Mouse (Mus musculus) A20 (cell line): ENCODE measurements around the gene Rpl9.
A peak's percentile ranks its signal among the peaks of the same experiment; 100 is the strongest.

ENCODE experiments used
- DNase-seq: peaks from one replicate; pipeline ENCODE4 v3.0.0-alpha.2; 2011; ENCODE audit warnings: low read depth, low spot score

Rpl9 gene

GRCm38 (mm10) chr5:65390648-65391644 lies at the start of gene Rpl9, which contains the start of gene Lias:
Rpl9 (minus strand) TSS chr5:65391444.
Lias (plus strand) TSS chr5:65391497.
- peak; percentile 98 for DNase-seq

DNA sequence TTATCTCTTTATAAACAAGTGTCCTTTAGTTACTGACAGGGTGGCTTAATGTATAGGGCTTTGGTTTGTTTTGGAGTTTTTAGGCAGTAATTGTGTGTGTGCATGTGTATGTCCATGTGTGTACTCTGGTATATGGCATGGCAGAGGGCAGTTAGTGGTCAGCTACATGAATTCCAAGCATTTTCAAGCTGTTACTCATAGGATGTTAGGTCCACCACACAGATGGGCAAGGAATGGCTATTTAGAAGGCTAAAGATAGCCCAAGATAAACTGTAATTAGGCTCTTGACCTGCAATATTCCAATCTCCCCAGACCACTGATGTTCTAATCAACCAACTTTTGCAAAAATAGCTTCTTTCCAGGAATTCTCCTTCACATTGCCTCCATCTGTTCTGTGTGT lies 46.8 kb upstream of the Rpl9 start:
- no peak for DNase-seq

- DNase-seq: peak; percentile 96
Measured at GRCm38 (mm10) chr5:65435806-65436561, 44.7 kb upstream of the Rpl9 start, which contains the start of gene Ugdh. Ugdh (minus strand) TSS chr5:65435949.

GRCm38 (mm10) chr5:65435363-65435805 lies 44.1 kb upstream of the Rpl9 start:
- DNase-seq: no peak

DNA sequence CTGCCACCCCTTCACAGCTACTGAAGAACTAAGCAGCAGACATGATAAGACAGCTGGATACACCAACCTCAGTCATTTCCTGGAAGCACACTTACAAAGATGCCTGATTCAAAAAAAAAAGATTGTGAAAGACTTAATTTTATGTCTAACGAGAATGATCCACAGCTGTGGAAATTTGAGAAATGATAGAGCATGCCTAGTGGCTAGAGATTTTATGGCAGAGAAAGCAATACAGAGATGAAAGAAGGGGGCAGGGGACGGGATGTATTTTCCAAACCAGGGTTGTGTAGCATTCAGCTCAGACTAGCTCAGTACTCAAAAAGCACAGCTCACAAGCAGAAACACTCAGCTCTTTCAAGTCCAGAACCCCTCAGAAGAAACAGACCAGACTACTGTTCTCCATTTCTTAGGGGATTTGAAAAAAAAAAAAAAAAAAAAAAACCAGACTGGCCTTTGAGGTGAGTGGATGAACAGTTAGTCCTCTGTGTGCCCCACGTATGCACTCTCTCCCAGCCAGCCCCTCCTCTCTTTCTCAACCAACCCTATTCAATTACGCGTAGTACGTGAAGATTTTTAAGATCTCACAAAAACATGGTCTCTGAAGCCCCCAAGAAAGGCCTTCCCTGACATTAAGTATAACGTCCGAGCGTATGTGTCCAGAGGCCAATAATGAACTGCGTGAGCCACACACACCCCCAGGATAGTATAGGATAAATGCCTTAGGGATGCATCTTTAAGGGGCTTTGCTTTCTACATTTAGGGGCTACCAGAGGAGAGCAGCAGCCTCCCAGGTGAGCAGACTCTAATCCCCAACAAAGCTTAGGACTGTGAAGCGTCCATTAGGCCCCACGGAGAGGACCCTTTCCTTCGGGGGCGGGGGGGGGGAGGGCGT lies 43.5 kb upstream of the Rpl9 start:
- peak; percentile 16 for DNase-seq

DNA sequence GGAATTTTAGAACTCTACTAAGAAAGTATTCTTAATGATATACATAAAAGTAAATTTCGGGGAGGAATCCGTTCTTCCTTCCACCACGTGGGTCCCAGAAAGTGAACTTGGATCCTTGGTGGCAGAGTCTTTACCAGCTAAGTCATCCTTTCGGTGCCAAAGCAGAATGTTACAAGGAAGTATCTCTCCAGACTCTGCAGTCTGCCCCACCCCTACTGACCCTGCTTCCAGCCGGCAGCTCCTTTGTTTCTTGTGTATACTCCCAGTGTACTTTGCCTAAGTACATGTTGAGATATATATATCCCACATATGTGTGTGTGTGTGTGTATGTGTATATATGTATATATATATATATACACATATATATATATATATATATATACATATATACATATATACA lies 38.2 kb upstream of the Rpl9 start:
- no peak for DNase-seq

DNA sequence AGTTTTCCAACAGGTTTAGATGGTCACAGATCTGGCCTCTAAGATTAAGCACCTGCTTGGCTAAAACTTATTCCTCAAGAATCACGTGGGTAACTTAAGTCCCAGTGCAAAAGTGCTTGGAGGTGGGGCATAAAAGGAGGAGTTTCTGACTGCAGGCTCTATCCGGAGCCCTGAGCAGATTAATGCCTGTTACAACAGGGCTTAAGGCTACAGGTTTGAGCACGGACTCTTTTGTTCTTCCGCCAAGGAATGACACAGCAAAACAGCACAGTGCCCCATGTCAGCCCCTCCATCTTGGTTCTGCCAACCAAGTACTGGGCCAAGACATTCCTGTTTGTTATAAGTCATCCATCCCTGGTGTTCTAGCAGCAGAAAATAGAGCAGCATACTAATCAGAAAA lies 37.1 kb upstream of the Rpl9 start:
- no peak for DNase-seq

DNA sequence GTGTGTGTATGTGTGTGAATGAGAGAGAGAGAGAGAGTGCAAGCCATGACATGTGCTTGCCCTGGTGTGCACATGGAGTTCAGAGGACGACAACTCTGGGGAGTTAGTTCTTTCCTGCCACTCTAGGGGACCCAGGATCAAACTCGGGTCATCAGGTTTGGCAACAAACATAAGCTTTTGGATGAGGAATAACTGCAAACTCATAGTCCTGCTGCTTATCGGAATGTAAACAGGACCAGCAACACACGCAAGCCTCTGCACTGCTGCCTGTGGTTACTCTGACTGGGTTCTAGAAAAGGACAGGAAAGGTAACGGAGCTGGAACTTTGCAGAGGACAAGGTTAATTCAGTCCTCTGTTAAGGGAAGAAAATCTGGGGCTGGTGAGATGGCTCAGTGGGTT lies 34.0 kb upstream of the Rpl9 start:
- DNase-seq: no peak

- no peak for DNase-seq
Measured at GRCm38 (mm10) chr5:65424215-65424614, 33.0 kb upstream of the Rpl9 start.

GRCm38 (mm10) chr5:65422803-65423202 lies 31.6 kb upstream of the Rpl9 start:
- no peak for DNase-seq

GRCm38 (mm10) chr5:65420822-65421221 lies 29.6 kb upstream of the Rpl9 start:
- DNase-seq: no peak

DNA sequence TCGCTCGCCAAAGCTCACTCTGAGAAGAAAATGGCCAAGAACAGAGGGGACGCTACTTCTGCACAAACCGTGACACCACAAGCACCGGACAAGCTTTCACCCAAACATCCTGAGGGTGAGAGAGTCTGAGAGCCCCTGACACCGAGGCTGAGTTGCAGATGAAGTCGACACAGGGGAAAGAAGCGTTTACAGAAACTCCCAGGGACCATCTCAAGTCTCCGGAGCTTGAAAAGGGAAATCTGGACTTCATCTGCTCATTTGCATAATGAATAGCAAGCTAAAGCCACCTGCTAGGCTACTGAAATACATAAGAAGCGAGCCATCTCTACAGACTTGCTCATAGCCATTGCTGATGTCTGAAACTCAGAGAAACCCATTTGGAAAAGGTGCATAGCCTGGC lies 27.9 kb upstream of the Rpl9 start:
- DNase-seq: peak; percentile 78

GRCm38 (mm10) chr5:65415653-65416458 lies 24.6 kb upstream of the Rpl9 start:
- DNase-seq: no peak

GRCm38 (mm10) chr5:65407989-65408388 lies 16.7 kb upstream of the Rpl9 start:
- DNase-seq: no peak

DNA sequence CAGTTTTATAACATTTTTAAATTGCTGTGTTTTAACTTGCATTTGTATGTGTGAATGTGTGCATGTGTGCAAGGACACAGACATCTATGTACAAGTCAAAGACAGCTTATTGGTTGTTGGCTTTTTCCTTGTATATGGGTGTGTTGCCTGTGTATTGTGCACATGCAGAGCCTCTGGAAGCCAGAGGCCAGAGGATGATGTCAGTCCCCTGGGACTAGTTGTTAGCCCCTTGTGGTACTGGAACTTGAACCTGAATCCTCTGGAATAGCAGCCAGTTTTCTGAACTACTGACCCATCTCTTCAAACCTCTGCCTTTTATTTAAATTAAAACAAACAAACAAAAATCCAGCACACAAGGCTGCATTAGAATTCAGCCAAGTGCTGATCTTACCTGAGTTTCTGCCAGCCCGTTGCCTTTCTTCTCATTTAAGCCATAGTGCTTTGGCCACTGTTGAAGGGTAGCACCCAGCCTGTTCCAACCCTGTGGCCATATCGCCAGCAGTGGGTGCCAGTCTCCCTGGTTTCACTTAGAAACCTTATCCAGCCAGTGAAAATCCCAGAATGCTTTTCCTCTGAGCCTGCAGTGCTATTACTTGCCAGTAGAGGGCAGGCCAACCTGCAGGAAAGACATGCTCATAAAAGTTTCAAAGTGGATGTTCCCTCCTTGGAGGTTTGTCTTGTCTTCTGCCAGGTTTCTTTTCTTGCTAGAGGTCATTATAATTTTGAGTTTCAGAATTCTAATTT lies 10.2 kb upstream of the Rpl9 start:
- DNase-seq: peak; percentile 82

DNA sequence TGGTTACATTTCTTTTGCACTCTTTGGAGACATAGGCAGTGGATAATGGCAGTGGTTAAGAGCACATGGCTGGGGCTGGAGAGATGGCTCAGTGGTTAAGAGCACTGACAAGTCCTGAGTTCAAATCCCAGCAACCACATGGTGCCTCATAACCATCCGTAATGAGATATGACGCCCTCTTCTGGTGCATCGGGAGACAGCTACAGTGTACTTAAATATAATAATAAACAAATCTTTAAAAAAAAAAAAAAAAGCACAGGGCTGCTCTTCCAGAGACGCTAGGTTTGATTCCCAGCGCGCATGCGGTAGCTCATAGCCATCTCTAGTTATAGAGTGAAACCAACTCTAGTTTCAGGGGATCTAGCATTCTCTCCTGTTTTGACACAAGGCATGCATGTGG lies 3.2 kb upstream of the Rpl9 start:
- peak; percentile 30 for DNase-seq

GRCm38 (mm10) chr5:65391753-65392152 lies 509 bp upstream of the Rpl9 start:
- no peak for DNase-seq

DNA sequence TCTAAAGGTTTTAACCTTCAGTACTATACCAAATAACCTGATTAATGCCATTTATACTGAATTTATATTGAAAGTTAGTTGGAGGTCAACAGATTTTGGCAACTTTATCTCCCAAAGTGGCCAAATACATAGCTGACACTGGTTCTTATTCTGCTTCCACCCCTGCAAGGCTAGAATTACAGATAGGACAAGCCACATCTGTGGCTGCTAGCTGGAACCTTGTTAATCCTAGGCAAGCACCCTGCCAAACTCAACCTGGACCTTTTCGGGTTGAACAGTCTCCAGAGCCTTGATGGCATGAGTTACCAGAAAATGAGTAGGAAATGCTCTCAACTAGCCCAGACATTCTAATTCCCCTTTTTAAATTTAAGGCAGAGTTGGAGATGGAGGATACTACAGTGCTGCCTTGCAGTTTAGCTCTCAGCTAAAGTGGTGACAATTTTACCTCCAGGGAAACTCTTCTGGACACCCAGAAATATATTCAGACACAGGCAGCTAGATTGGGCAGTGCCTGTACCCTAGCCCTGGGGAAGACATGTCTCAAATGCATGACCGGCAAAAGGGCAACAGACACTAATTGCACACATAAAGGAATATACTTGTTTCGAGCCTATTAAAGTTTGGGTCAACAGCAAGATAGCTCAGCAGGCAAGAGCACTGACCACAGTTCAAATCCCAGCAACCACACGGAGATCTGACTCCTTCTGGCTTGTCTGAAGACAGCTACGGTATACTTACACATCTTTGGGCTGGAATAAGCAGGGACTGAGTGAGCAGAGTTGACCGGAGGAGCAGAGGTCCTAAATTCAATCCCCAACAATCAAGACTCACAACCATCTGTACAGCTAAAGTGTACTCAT lies 4.0 kb downstream of the Rpl9 start:
- peak; percentile 28 for DNase-seq

- peak; percentile 15 for DNase-seq
Measured at GRCm38 (mm10) chr5:65385704-65386103, 5.5 kb downstream of the Rpl9 start.
